Mouse (Mus musculus): ENCODE measurements around the gene 4930544D05Rik.
"Not testable (repeated sequence)": the region's sequence is repeated elsewhere in the genome, so short reads cannot be mapped to it uniquely, and the experiment has no call there.

4930544D05Rik gene

DNA sequence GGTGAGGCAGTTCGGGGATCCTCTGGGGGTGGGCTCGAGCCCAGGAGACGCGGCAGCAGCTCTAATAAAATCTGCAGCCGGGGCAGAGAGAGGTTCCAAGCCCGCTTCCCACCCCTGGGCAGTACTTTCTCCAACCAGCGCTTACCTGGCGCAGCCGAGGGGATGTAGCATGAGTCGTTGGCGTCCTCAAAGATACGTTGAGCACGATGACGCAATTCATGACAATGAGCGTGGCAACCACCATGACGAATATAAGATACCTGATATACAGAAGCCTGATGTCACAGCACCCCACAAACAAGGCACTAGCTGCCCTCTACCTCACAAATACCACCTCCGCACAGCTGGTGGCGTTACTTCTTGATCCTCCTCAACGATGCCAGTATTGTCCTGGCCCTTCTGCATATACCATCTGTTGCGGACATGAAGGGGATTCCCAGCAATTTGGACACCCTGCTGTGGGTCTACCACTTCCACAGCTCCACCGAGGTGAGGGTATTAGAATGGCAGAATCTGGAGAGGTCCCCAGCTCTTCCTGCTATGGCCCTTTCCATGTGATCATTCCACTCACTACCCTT is at the start of gene 4930544D05Rik:
TSS of gene 4930544D05Rik (plus strand) at position 333 of the 578 bp plus-strand sequence.
- DNase-seq (ENCODE audit: low spot score in 2 of 2) = no peak

- no peak for DNase-seq (ENCODE audit: low spot score in 2 of 2)
Measured at GRCm38 (mm10) chr11:70566586-70566985, 49.1 kb upstream of the 4930544D05Rik start.

DNA sequence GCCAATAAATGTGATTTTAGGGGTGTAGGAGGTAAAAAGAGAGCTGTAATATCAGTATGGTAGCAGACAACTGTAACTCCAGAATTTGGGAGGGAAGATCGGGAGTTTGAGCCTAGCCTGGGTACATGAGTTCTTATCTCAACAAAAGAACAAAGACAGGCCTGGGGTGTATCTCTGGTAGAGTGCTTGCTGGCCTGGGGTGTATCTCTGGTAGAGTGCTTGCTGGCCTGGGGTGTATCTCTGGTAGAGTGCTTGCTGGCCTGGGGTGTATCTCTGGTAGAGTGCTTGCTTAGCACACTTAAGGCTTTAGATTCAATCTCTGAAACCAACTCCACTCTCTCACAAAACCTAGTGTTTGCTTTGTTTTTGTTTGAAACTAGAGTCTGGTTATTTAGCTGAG is 45.0 kb upstream of the 4930544D05Rik start:
- DNase-seq (ENCODE audit: low spot score in 2 of 2) = not testable (repeated sequence)

DNA sequence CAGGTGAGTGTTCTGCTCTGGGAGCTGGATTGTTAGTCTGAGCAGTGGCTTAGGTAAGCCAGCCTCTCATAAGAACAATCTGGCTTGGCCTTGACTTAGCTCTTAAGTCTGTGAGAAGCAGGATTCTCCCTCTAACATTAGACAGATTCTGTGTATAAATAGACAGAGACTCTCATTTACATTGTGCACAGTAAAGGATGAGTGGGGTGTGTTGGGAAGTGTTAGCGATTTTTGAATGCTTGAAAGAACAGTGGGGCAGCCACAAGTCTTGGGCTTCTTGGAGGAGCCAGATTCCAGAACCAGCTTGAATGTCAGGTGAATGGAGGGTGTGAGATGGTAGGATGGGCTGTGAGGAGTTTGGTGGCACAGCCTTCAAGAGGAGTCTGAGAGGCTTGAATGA is 44.0 kb upstream of the 4930544D05Rik start:
- no peak for DNase-seq (ENCODE audit: low spot score in 2 of 2)

DNA sequence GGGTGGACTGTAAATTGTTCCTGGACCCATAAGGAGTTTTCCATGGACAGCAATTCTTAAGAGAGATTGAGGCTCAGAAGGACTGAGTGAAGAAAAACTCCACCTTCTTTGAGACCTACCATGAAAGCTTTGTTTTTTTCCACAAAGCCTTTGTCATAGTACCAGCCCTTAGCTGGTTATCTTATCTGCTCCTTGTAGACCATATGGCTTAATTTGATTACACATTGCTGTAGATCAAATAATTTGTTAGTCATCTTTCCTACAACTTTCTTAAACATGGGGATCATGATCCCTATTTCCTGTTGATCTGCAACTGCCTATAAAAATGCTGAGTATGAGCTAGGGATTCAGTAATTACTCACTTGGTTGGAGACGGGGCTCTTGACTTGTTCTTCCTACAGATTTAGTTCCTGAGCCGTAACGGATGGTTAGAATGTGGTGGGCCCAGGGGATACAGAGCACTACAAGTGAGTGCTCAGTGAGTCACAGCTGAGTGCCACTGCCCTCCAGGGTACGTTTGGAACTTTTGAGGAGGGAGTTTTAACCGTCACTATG is 43.2 kb upstream of the 4930544D05Rik start:
- no peak for DNase-seq (ENCODE audit: low spot score in 2 of 2)

GRCm38 (mm10) chr11:70573872-70574271 is 41.8 kb upstream of the 4930544D05Rik start:
- no peak for DNase-seq (ENCODE audit: low spot score in 2 of 2)

DNA sequence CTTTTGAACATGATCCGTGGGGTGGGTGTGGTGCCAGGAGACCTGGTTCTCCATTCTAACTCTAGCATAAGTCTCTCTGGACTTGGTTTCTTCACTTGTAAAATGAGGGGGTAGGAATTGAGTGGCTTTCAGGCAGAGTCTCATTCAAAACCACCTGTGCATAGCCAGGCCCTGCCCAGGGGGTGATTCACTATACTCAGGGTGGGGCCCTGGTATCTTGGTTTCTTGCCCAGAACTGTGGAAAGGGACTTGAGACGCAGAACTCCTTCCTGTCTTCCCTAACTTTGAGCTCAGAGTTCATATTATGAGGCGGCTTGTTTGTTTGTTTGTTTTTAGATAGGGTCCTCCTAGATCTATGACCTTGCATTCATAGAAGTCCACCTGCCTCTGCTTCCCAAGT is 38.4 kb upstream of the 4930544D05Rik start:
- DNase-seq (ENCODE audit: low spot score in 2 of 2) = no peak

DNA sequence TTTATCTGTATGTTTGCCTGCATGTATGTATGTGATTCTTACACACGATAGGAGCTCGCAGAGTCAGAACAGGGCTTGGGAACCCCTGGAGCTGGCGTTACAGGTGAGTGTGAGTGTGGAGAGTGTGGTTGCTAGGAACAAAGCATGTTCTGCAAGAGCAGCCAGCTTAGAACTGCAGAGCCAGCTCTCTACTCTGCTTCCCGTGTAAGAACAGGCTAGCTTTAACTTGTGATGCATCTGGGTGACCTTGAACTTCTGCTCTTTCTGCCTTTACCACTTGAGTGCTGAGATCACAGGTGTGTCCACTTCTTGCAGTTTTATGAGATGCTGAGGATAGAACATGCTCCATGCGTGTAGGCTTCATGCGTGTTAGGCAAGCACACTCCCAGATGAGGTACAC is 36.7 kb upstream of the 4930544D05Rik start:
- DNase-seq (ENCODE audit: low spot score in 2 of 2) = no peak

GRCm38 (mm10) chr11:70579710-70580357 is 35.8 kb upstream of the 4930544D05Rik start:
- DNase-seq (ENCODE audit: low spot score in 2 of 2) = no peak

DNA sequence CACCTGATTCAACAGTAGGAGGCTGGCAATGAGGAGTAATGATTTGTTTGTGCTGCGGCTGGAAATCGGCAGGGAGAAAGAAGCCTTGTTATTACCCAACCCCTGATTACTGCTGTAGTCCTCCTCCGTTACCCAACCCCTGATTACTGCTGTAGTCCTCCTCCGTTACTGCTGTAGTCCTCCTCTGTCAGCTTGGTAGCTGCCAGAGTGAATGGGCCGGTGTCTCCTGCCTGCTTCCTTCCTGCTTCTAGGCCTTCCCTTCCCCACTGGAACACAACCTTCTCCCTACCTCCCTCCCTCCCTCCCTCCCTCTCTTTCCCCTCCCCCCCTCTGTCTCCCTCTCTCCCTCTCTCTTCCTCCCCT is 35.3 kb upstream of the 4930544D05Rik start:
- no peak for DNase-seq (ENCODE audit: low spot score in 2 of 2)

GRCm38 (mm10) chr11:70580921-70581320 is 34.7 kb upstream of the 4930544D05Rik start:
- no peak for DNase-seq (ENCODE audit: low spot score in 2 of 2)

- DNase-seq (ENCODE audit: low spot score in 2 of 2) = no peak
Measured at GRCm38 (mm10) chr11:70582196-70582595, 33.5 kb upstream of the 4930544D05Rik start.

DNA sequence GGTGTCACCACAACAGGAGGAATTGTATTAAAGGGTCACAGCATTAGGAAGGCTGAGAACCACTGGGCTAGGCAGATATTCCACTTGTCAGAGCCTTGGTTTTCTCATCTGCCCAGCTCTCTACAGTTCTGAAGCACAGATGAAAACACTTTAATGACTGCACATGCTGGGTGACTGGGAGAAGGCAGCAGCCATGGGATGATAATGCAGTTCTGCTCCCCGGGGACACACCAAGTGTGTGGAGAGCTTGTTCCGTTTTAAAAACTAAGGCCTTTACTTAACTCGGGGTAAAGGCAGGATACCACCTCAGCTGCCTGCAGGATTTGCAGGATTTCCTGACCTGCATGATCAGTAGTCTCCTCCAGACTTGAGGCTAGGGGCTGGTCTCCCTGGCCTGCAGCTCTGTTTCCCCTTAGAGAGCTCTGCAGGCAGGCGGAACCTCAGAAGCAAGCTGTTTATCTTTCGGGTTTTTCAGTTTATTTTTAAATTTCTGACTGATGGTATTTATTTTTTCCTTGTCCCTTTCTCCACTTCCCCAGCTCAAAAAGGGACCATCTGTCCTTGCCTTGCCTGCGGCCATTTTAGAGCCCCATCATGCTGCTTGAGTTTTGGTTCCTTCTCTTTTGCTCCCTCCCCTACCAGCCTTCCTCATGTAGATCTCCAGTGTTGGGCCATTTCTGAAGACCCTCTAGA is 32.5 kb upstream of the 4930544D05Rik start:
- DNase-seq (ENCODE audit: low spot score in 2 of 2) = no peak

DNA sequence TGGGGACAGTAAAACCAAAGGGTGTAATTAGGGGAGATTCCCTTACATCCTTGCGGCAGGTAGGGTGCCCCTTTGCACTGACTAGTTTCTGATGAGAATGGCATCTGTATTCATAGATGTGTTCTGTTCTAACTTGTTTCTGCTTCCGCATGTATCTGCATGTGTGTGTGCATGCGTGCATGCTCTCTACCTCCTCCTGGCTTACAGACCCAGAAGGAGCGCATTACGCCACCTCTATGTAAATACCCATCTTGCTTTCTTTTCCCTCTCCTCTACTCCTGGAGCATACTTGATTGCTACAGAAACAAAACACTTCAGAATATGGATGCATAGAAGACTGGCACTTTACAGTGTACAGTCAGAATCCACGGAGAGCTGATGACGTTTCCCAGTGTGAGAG is 31.9 kb upstream of the 4930544D05Rik start:
- DNase-seq (ENCODE audit: low spot score in 2 of 2) = no peak

DNA sequence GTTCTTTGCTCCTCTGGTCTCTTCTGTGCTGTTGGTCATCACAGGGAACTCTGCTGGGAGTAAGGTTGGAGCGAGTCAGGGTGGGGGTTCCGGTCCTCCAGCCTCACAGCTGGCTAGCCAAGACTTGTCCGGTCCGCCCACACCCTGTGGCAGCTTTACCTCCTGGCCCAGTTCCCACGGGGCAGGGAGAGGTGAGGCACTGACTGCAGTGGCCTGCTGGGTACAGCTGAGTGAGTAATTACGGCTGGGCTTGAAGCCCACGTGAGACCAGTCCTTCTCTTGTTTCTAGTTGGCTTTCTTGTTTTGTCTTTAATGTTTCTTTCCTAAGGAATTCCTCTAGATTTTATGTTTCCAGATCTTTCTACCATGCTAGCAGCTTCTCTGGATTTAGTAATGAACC is 30.2 kb upstream of the 4930544D05Rik start:
- DNase-seq (ENCODE audit: low spot score in 2 of 2) = no peak

GRCm38 (mm10) chr11:70586261-70586660 is 29.4 kb upstream of the 4930544D05Rik start:
- no peak for DNase-seq (ENCODE audit: low spot score in 2 of 2)

- DNase-seq (ENCODE audit: low spot score in 2 of 2) = no peak
Measured at GRCm38 (mm10) chr11:70586954-70587353, 28.7 kb upstream of the 4930544D05Rik start.

DNA sequence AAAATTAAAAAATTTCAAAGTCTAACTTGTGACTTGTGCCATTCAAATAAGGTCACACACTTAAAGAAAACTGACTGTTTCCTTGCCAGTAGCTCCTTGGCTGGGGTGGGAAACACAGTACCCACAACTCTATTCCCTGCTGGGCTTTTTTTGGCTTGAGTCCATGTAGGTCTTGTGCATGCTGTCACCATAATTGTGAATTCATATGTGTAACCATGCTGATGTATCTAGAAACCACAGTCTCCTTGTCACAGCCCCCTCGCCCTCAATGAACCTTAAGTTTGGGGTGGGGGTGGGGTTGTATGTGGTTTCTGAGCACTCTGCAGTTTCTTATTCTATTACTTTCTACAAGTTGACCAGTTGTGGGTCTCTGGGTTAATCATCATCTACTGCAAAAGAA is 23.9 kb upstream of the 4930544D05Rik start:
- peak in 1 of 2 experiments; percentile 25 for DNase-seq (ENCODE audit: low spot score in 2 of 2)

GRCm38 (mm10) chr11:70594253-70594989 is 21.2 kb upstream of the 4930544D05Rik start:
- DNase-seq (ENCODE audit: low spot score in 2 of 2) = no peak

- no peak for DNase-seq (ENCODE audit: low spot score in 2 of 2)
Measured at GRCm38 (mm10) chr11:70595638-70596037, 20.0 kb upstream of the 4930544D05Rik start.

DNA sequence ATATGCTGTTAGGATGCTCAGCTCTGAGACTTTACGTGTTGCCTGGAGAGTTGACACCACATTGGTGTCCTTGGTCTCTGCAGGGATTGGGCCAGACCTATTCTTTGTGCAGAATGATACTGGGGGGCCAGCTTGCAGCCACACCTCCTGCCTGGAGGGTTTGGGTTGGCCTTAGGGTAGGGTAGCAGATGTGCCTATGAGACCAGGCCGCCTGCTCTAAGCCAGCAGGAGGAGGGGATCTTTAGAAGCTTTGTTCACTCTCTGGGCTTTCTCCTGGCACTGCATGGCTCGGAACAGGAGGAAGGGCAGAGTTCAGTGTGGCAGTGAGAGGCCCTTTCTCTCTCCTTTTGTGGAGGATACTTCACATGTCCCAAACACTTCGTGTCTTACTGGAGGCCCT is 19.6 kb upstream of the 4930544D05Rik start:
- no peak for DNase-seq (ENCODE audit: low spot score in 2 of 2)

DNA sequence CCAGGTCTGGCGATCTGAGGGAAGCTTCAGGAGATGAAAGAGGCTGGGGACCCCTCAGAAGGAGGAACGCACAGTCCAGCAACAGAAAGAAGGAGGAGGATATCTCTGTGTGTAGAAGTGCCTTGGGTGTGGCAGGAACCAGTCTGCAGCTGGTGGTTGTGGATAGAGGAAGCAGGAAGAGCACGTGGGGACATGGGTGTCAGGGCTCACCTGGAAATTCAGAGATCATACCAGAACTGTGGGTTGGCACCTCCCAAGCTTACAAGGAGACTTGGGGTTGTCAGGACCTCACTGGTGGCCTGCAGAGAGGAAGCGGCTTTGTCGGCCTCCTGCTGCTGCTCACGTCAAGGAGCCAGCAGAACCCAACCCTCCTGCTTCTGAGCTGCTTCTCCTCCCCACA is 18.3 kb upstream of the 4930544D05Rik start:
- no peak for DNase-seq (ENCODE audit: low spot score in 2 of 2)
